In genomic region chr14:76899331-76899730, GRCm38 (mm10) we compare ENCODE assay signal across 15 mouse cellular contexts.
DNase-seq lines count a peak whose midpoint lies in the region; ATAC-seq and TF ChIP-seq lines count a peak whose summit lies in the region.
"Had no signal": no experiment of that assay in that cellular context is flagged by ENCODE, and none has a peak within 500 bp of the region (broad histone marks: within the 10 kb centered on the region; RNA-seq: fewer than 3 reads in every experiment).

No protein-coding gene starts in this region.

- H3K36me3 ChIP-seq in embryonic facial prominence, embryonic 11.5 days (replicated peaks; ENCODE audit: control insufficient read depth, insufficient read depth, low read depth, low read length) = no peaks in the 10 kb centered on the region
- no peaks in the 10 kb centered on the region for H3K36me3 ChIP-seq in embryonic facial prominence, embryonic 10.5 days (replicated peaks)
- no peaks in the 10 kb centered on the region for H3K36me3 ChIP-seq in lung, embryonic 14.5 days (ENCODE audit: insufficient read depth)
- no peaks in the 10 kb centered on the region for H3K36me3 ChIP-seq in embryonic facial prominence, embryonic 14.5 days (ENCODE audit: control insufficient read depth, insufficient read depth, low read length)
- H3K36me3 ChIP-seq in forebrain, embryonic 13.5 days (ENCODE audit: poor library complexity, severe bottlenecking) = no peaks in the 10 kb centered on the region
- H3K36me3 ChIP-seq: limb, embryonic 12.5 days had no signal

- H3K4me2 ChIP-seq in embryonic facial prominence, embryonic 11.5 days (ENCODE audit: low read depth, low read length) = no peak overlapping the region
- no peak overlapping the region for H3K4me2 ChIP-seq in lung, embryonic 14.5 days
- no peak overlapping the region for H3K4me2 ChIP-seq in embryonic facial prominence, embryonic 14.5 days (ENCODE audit: low read depth, low read length)
- no peak overlapping the region for H3K4me2 ChIP-seq in forebrain, embryonic 13.5 days
- H3K4me2 ChIP-seq: limb, embryonic 12.5 days had no signal

- no peaks in the 10 kb centered on the region for H3K4me1 ChIP-seq in embryonic facial prominence, embryonic 11.5 days (ENCODE audit: control insufficient read depth, insufficient read depth, low read length)
- H3K4me1 ChIP-seq in embryonic facial prominence, embryonic 10.5 days = no peaks in the 10 kb centered on the region; the same call in 1 of the 2 replicates
- H3K4me1 ChIP-seq in lung, embryonic 14.5 days (ENCODE audit: insufficient read depth) = peaks cover 13% of the 10 kb centered on the region; the same call in 1 of the 2 replicates
- no peaks in the 10 kb centered on the region for H3K4me1 ChIP-seq in embryonic facial prominence, embryonic 14.5 days (ENCODE audit: control insufficient read depth, insufficient read depth, low read length)
- H3K4me1 ChIP-seq in forebrain, embryonic 13.5 days = no peaks in the 10 kb centered on the region

- H3K9me3 ChIP-seq in embryonic facial prominence, embryonic 11.5 days (replicated peaks; ENCODE audit: control insufficient read depth, low read length) = no peaks in the 10 kb centered on the region
- H3K9me3 ChIP-seq in embryonic facial prominence, embryonic 10.5 days = no peaks in the 10 kb centered on the region
- no peaks in the 10 kb centered on the region for H3K9me3 ChIP-seq in lung, embryonic 14.5 days (ENCODE audit: low read depth, low read length)
- H3K9me3 ChIP-seq in embryonic facial prominence, embryonic 14.5 days (ENCODE audit: control insufficient read depth, low read length) = no peaks in the 10 kb centered on the region
- H3K9me3 ChIP-seq in forebrain, embryonic 13.5 days (replicated peaks) = no peaks in the 10 kb centered on the region
- H3K9me3 ChIP-seq: limb, embryonic 12.5 days had no signal

- DNase-seq in embryonic facial prominence, embryonic 11.5 days (ENCODE audit: low spot score) = peak; percentile 21
- DNase-seq in embryonic facial prominence, embryonic 10.5 days (ENCODE audit: low spot score) = no peak
- DNase-seq in lung, embryonic 14.5 days = peak; percentile 81
- no peak for DNase-seq in lung, postnatal 14 days
- peak; percentile 33 for DNase-seq in embryonic facial prominence, embryonic 14.5 days (ENCODE audit: low spot score)
- DNase-seq in lung, postnatal 4 days = peak; percentile 12 to 44
- no peak for DNase-seq in cerebellum, postnatal 4 days (ENCODE audit: low spot score in 2 of 2)
- DNase-seq: cerebellum, postnatal 36 days; heart, adult 2 months; right cerebral cortex, postnatal 4 days; thymus, postnatal 4 days had no signal

- no peak overlapping the region for H3K27ac ChIP-seq in embryonic facial prominence, embryonic 11.5 days (replicated peaks; ENCODE audit: low read depth, low read length)
- H3K27ac ChIP-seq in embryonic facial prominence, embryonic 10.5 days (replicated peaks) = no peak overlapping the region
- H3K27ac ChIP-seq in lung, embryonic 14.5 days (ENCODE audit: low read depth) = peak overlapping the region; percentile 2; the same call in 1 of the 2 replicates
- H3K27ac ChIP-seq in embryonic facial prominence, embryonic 14.5 days (replicated peaks; ENCODE audit: low read depth, low read length) = no peak overlapping the region
- H3K27ac ChIP-seq in forebrain, embryonic 13.5 days = no peak overlapping the region
- H3K27ac ChIP-seq: heart, adult 2 months; limb, embryonic 12.5 days; macrophage had no signal

- ATAC-seq in embryonic facial prominence, embryonic 11.5 days (replicated peaks; ENCODE audit: insufficient number of reproducible peaks, low FRiP score, low TSS enrichment, low read depth) = no peak
- ATAC-seq in lung, embryonic 14.5 days (ENCODE audit: insufficient read depth) = peak; percentile 71; the same call in 1 of the 2 replicates
- ATAC-seq in embryonic facial prominence, embryonic 14.5 days (ENCODE audit: low read depth) = no peak
- ATAC-seq in forebrain, embryonic 13.5 days = no peak
- ATAC-seq: intestine, embryonic 16.5 days had no signal

- TF ChIP-seq CTCF in lung, embryonic 14.5 days (IDR thresholded peaks at IDR 0.05; ENCODE audit: low read depth) = no peak

- WGBS in embryonic facial prominence, embryonic 11.5 days = 18% methylated on average over 3 of the region's 3 CpGs
- WGBS in embryonic facial prominence, embryonic 10.5 days = 20% methylated on average over 3 of the region's 3 CpGs
- 8% methylated on average over 3 of the region's 3 CpGs for WGBS in lung, embryonic 14.5 days
- 26% methylated on average over 3 of the region's 3 CpGs for WGBS in embryonic facial prominence, embryonic 14.5 days
- 28% methylated on average over 3 of the region's 3 CpGs for WGBS in forebrain, embryonic 13.5 days

- H3K9ac ChIP-seq in embryonic facial prominence, embryonic 11.5 days (replicated peaks; ENCODE audit: low read length) = no peak overlapping the region
- H3K9ac ChIP-seq in lung, embryonic 14.5 days = no peak overlapping the region
- no peak overlapping the region for H3K9ac ChIP-seq in embryonic facial prominence, embryonic 14.5 days (ENCODE audit: low read depth, low read length)
- no peak overlapping the region for H3K9ac ChIP-seq in forebrain, embryonic 13.5 days
- H3K9ac ChIP-seq: limb, embryonic 12.5 days had no signal

- H3K4me3 ChIP-seq in embryonic facial prominence, embryonic 11.5 days (ENCODE audit: low read depth, low read length) = no peak overlapping the region
- no peak overlapping the region for H3K4me3 ChIP-seq in embryonic facial prominence, embryonic 10.5 days
- no peak overlapping the region for H3K4me3 ChIP-seq in lung, embryonic 14.5 days (ENCODE audit: low read depth, low read length)
- H3K4me3 ChIP-seq in embryonic facial prominence, embryonic 14.5 days (ENCODE audit: low read depth, low read length) = no peak overlapping the region
- no peak overlapping the region for H3K4me3 ChIP-seq in forebrain, embryonic 13.5 days
- H3K4me3 ChIP-seq: heart, adult 2 months; limb, embryonic 12.5 days had no signal

- no peaks in the 10 kb centered on the region for H3K27me3 ChIP-seq in embryonic facial prominence, embryonic 11.5 days (ENCODE audit: control insufficient read depth, insufficient read depth, low read length)
- no peaks in the 10 kb centered on the region for H3K27me3 ChIP-seq in embryonic facial prominence, embryonic 10.5 days (replicated peaks; ENCODE audit: low read depth, poor library complexity, severe bottlenecking)
- H3K27me3 ChIP-seq in lung, embryonic 14.5 days (ENCODE audit: insufficient read depth, low read length) = no peaks in the 10 kb centered on the region
- no peaks in the 10 kb centered on the region for H3K27me3 ChIP-seq in embryonic facial prominence, embryonic 14.5 days (replicated peaks; ENCODE audit: control insufficient read depth, insufficient read depth, low read length)
- no peaks in the 10 kb centered on the region for H3K27me3 ChIP-seq in forebrain, embryonic 13.5 days
- H3K27me3 ChIP-seq: limb, embryonic 12.5 days had no signal

Comparison
In these comparisons a context has a peak if more than half of its experiments do, and no peak if none do; other contexts are left out.
1. DNase-seq: peak in embryonic facial prominence, embryonic 11.5 days (single experiment), lung, embryonic 14.5 days (single experiment), embryonic facial prominence, embryonic 14.5 days (single experiment) and lung, postnatal 4 days (2 of 2); none in embryonic facial prominence, embryonic 10.5 days (single experiment), lung, postnatal 14 days (single experiment) and cerebellum, postnatal 4 days (0 of 2).